Mouse (Mus musculus): ENCODE measurements around the gene Slc46a3.

DNA sequence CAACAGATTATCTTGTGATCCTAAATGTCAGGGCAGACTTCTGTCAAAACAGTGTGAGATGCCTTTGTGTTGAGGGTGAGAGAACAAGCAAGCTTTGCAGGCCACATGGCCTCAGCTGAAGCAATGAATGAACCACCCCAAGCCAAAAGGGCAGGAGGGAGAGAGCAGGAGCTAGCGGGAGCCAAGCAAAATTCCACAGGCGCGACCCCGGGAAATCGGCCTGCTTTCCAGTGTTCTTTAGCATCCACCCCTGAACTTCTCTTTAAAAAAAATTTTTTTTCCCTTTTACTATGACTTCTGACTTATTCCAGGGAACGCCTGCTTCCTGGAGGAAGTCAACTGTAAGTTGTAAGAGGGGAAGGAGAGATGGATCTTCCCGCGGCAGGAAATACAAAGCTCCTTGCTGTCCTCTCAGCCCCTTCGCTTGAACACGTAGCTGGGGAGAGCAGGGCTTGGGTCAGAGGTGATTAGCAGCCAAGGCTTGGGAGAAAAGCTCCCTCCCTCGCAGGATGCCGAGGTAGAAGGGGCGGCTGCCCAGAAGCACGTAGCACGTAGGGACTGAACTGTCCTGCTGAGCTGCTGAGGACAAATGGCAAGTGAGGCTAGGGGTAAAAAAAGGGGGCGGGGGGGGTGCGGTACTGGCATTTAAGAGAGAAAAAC, 59.6 kb downstream of the Slc46a3 start:
- TF ChIP-seq CTCF (IDR thresholded peaks at IDR 0.05; ENCODE audit: borderline replicate concordance, insufficient read depth, low read depth, low read length) (no peak), POLR2A (IDR thresholded peaks at IDR 0.05; ENCODE audit: borderline replicate concordance, insufficient read depth, low read length) (no peak)
